Mouse (Mus musculus) duodenum, adult 2 months (tissue): ENCODE results near the gene Astn1. TPM values are rescaled to one million over a fixed set of nuclear protein-coding genes. Genes with fewer than 3 reads are reported as not detected.

Experiments
- polyA plus RNA-seq: library from polyadenylated mRNA; depleted of rRNA; stranded (reverse); fragments of >200 nt; gene quantifications from 2 replicates; pipeline ENCODE4 v1.2.3, GENCODE M21; 2012; ENCODE audit warnings: low replicate concordance; rRNA removed

The Astn1 gene
- polyA plus RNA-seq = 0.25 and 0.65 TPM in 2 replicates

GRCm38 (mm10) chr1:158361964-158362291 lies at the start of gene Astn1:
Astn1 (plus strand) TSS chr1:158362273.

GRCm38 (mm10) chr1:158356051-158356461 lies 6.0 kb upstream of the Astn1 start, which contains the start of gene Brinp2:
Brinp2 (minus strand) TSS chr1:158356326.

Other genes with a start within 250 kb of the Astn1 start
- 0.71 and 1.7 TPM in 2 replicates for gene Brinp2, start 5.9 kb upstream of the Astn1 start, polyA plus RNA-seq